Mouse (Mus musculus) bone marrow, adult 2 months (tissue): ENCODE results near the gene Arhgef3.

Experiments used
- CTCF ChIP-seq: fragments of 200-500 bp; IDR thresholded peaks from 2 replicates; pipeline ENCODE4 v1.5.1; 2011; ENCODE audit warnings: low read length, control low read depth; ENCODE audit not compliant: control insufficient read depth, insufficient read depth
- POLR2A ChIP-seq: fragments of 200-500 bp; IDR thresholded peaks from 2 replicates; pipeline ENCODE4 v1.6.1; 2011; ENCODE audit warnings: low read depth, mild to moderate bottlenecking, control low read depth, low read length, borderline replicate concordance; ENCODE audit not compliant: control insufficient read depth

- TF ChIP-seq POLR2A, result no peak
- TF ChIP-seq CTCF, result no peak
Observed at GRCm38 (mm10) chr14:27405947-27406346, 291.2 kb downstream of the Arhgef3 start.
